Mouse (Mus musculus) CD4-positive helper T cell, adult 2 months (primary cell): Measurements from ENCODE around the gene Snx15.
A peak's percentile ranks its signal among the peaks of the same experiment; 100 is the strongest.
"Not testable (repeated sequence)": the region's sequence is repeated elsewhere in the genome, so short reads cannot be mapped to it uniquely, and the experiment has no call there.

Experiments used
- DNase-seq: peaks from one replicate; pipeline ENCODE4 v3.0.0-alpha.2; 2012; ENCODE audit warnings: low read depth, missing footprints, low spot score

The Snx15 gene

DNA sequence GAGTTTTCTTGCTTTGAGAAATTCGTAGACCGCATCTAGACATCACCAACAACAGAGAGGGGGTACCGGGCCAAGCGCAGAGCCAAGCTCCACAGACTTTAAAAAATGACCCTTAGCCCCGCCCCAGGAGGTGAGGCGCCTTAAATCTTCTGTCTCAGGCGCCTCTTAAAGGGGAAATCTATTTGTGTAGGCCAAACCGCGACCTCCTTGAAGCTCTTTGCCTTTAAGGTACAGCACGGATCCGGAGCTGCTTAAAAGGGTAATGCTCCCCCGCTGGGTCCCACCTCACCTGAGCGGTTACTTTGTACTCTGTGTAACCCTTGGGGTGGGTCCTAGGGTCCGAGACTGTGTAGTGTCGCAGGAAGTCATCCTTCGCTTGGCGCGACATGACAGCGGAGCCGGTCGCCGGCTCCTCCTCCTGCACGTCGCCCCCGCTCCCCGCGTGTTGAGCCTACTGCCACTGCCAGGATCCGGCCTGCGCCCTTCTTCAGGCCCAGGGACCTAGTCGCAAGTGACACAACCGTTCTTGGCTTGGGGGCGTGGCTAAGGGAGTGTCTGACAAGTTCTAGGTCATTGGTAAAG, at the start of gene Snx15:
Snx15 (minus strand) TSS at position 545 of the 582 bp plus-strand sequence.
- peak; percentile 98 for DNase-seq

DNA sequence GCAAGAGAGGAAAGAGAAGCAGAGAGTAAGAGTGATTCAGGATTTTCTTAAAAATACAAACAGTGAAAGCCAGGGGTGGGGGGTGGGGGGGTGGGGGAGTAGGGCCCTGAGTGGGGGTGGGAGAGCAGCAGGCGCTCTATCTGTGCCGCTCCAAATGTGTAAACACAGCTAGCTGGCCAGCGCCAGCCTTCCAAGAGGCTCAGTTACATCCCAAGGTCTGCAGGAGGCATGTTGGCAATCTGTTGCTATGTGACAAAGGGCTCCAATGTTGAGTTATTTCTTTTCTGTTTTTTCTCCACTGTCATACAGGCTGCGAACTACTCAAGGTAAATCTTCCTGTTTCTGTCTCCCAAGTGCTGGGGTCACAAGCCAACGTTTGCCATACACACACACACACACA, 46.7 kb upstream of the Snx15 start:
- no peak for DNase-seq

DNA sequence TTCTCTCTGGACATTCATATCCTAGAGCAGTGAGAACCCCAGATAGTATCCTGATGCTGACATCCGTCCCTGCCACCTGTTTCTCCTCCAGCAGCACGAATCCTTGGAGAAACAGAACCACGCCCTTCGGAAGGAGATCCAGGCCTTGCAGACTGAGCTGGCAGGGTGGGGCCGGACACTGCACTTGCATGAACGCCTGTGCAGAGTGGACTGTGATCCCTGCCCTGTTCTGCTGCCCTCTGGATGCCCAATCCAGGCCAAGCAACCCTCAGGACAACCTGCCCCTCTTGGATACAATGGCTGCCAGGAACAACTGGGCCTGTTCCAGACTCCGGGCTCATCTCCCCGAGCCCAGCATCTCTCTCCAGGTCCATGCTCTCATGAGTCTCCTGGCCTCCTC, 43.1 kb upstream of the Snx15 start:
- DNase-seq = no peak

DNA sequence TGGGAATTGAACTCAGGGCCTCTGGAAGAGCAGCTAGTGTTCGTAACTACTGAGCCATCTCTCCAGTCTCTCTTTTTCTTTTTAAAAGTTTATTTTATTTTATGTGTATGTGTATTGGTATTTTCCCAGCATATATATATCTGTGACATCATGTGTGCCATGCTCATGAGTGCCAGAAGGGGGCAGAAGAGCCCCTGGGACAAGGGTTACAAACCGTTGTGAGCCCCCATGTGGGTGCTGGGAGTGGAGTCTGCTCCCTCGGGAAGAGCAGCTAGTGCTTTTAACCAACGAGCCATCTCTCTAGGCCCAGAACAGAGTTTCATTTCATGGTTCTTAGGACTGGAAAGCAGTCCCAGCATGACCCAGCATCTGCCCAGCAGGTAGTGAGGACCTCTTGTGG, 38.6 kb upstream of the Snx15 start:
- DNase-seq = no peak

DNA sequence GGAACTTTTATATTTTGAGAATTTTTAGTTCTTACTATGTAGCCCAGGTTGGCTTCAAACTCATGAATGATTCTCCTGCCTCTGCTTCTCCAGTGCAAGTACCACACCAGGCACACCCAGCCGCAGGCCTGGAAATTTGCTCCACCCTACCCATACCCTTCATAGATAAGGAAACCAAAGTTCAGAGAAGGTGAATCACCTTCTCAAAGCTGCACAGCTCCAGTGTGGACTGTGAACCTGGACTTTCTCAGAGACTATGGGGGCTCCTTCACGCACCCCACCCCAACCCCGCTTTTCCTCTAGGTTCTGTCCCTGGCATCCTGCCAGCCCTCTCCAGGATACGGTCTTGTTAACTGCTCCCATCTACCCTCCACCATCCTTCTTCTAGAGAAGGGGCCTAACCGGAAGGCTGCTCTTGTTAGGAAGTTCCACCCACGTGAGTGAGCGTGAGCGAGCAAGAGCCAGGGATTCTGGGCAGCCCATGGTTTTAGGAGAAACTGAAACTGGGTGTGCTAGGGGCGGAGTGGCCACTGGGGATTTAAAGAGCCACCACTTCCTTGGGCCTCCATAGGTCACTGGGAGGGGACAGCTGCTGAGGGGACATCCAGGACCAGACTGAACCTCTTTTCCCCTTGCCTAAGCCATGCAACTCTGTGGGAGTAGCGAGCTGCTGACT, 35.9 kb upstream of the Snx15 start:
- no peak for DNase-seq

DNA sequence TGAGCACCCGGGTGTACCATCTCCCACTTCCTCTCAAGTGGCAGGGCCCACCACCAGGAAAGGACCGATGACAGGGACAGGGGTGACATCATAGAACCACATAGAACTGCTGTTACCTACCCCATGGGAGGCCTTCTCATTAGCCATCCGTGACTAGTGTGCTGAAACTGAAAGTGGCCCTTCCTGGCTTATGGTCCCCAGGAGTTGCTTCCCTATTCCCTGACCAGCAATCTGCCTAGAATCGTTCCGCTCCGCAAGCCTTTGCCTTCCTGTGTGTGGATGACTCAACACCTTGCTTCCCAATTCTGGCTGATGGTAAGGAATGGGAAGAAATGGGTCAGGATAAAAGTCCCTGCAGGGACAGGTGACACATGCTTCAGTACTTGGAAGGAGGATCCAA, 29.1 kb upstream of the Snx15 start:
- no peak for DNase-seq

DNA sequence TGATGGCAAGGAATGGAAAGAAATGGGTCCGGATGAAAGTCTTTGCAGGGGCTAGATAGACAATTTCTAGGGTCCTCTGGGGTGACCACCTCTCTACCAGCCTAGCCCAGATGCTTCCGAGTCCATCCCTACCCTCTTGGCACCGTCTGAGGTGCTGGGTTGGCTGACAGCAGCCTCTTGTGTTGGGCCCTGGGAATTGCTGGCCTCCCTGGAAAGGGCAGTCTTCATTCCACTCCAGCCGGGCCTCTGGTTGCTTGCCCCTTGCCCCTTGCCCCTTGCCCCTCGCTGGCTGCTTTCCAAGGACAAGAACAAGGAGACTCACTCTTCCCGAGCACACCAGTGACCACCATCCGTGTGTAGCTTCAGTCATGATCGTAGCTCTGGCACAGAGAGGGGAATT, 28.3 kb upstream of the Snx15 start:
- no peak for DNase-seq

DNA sequence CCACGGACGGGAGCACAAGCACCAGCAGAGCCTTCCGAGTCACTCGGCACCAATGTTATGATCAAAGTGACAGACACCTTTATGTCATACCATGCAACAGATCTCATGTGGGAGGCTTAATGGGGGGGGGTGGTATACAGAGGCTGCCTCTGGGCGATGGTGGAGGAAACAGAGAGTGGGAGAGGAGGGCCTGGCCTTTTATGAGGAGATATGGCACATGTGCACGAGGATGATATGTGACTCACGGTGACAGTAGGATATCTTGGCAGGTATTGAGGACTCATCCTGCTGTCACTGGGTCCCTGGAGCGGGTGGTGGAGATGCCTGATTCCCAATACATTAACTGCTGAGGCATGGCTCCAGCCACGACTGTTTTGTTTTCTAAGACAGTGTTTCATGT, 27.1 kb upstream of the Snx15 start:
- DNase-seq = no peak

DNA sequence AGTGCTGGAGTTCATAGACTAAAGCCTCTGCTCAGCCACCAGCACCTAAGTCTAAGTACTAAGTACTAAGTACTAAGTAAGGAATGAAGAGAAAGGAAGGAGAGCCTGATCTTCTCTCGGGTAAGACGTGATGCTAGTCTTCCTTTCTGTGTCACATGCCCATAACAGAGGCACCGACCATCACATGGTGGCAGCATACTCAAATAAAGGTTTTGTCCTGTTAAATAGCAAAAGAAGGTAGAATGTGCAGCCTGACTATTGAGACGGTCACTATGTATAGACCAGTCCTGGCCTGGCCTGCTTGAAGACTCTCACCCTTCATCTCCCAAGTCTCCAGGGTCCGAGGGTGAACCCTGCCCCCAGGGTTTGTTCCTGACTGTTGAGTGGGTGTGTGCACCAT, 16.7 kb upstream of the Snx15 start:
- DNase-seq = no peak

DNA sequence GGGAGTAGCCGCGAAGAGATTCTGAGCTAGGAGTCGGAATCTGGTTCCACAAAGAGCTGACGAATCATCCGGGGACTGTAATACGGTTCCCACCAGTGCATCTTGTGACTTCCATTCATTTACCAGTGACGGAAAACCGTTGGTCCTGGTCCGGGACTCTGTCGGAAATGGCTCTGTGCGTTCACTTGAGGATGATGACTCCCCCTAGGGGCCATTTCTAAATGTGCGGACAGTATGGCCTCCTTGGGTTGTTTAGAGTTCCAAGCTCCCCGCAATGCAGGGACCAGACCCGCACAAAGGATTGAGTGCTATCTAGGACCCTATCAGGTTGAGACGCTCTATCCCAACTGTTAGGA, 13.3 kb upstream of the Snx15 start, which contains the start of gene Arl2:
Arl2 (minus strand) TSS at position 155 of the 356 bp plus-strand sequence.
- peak; percentile 89 for DNase-seq

DNA sequence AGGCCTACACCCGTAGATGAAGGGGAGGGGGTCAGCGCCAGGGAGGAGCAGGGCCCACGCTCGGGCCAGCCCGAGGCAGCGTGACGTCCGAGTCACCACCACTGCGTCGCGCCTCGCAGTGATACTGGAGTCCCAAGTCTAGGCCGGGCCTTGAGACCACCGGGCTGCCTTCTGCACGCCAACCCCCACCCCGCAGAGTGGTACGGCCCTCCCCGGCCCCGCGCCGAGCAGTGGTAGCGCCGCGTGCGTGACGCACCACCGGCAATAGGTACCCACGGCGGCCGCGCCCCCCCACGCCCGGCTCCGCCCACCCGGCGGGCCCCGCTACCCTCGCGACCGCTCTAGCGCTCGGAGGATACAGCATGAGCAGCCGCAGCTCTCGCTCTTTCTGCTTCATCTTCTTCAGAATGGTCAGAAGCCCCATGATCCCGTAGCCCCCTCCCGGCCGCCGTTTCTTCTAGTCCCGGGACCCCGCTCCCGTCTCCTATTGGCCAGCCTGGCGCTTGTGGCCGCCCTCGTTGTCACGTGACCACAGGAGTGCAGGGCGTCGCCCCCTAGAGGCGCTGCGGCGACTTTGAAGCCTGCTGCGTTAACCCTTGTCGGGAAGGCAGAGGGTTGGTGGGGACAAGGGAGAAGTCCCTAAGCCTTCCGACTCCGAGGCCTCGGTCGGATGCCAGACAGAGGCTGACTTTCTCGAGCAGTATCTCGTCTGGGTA, 12.7 kb upstream of the Snx15 start, which contains the start of gene Batf2:
Batf2 (plus strand) TSS at position 306 of the 716 bp plus-strand sequence.
- DNase-seq = peak; percentile 96

DNA sequence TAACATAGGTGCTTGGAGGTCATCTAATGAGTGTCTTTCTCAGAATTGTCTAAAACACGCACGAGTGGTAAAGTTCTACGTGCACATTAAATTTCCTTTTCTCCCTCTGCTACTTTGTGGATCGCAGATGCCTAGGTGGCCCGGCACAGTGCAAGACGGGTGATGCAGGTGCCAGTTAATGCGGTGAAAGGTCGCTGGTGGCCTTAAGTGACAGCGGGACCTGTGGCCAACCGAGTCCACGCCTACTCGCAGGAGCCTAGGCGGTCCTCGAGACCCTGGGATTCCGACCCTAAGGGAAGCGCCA, 12.2 kb upstream of the Snx15 start:
- no peak for DNase-seq

DNA sequence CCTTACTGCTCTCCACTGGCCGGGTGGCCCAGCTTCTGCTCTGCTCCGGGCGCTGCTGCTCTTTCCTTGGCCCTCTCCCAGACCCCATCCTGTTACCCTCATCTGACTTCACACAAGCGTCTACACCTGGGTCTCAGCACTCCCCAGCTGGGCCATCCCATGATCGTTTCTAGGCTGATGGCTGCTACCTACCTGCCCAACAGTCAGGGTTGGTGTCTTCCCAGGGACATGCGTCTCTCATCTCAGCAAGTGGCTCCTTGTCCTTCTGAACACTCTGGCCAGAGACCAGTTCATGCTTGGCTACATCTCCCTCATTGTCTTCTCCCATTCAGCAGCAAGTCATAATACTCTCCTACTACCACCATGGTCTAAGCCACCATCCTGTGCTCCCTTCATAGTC, 11.6 kb upstream of the Snx15 start:
- no peak for DNase-seq

DNA sequence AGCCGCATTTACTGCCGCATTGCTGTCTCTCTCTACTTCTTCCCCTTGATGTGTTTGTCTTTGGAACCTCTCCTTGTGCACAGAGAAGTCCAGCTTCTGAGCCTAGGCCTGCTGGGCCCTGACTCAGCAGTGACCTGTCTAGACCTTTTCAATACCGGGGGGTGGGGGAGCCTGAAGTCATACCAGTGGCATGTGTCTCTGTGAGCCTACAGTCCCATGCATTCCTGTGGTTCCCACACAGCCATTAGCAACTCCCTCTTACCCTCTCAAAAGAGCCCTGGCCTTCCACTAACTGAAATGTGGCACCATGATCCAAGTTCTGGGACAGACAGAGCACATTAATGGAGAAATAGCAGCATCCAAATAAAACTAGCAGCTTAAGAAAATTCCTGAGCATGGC, 8.3 kb upstream of the Snx15 start:
- DNase-seq = no peak

DNA sequence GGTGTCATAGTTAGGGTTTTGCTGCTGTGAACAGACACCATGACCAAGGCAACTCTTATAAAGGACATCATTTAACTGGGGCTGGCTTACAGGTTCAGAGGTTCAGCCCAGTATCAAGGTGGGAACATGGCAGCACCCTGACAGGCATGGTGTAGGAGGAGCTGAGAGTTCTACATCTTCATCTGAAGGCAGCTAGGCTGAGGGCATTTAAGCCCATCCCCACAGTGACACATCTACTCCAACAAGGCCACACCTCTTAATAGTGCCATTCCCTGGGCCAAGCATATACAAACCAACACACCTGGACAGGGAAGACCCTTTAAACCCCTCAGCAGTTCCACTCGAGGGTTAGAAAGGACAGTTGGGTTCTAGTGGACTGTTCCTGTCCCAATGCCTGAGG, 5.1 kb upstream of the Snx15 start:
- not testable (repeated sequence) for DNase-seq

DNA sequence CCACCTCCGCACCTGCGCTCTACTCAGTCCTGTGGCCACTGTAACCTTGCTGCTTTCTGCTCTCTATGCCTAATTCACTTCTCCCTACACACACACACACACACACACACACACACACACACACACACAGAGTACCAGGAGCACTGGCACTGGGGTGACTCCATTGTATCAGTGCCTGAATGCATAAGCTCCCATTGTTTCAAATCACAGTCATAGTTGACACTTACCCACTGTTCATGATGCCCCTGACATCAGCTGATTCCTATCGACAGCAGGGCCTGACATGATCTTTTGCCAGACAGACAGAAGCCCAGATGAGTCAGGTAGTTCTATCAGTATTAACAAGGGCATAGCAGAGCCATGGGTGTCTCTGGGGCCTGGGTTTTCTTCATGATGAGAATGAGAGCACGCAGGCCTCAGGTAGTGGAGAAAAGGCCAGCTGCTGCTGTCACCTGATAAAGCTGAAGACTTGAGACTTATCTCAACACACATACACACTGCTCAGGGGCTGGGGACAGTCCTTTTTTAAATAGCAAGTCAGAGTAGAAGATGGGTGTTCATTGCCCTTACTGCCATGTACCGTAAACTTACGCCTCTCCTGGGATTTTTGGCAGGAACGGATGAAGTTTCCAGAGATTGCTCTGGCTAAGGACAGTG, 4.2 kb upstream of the Snx15 start:
- no peak for DNase-seq

DNA sequence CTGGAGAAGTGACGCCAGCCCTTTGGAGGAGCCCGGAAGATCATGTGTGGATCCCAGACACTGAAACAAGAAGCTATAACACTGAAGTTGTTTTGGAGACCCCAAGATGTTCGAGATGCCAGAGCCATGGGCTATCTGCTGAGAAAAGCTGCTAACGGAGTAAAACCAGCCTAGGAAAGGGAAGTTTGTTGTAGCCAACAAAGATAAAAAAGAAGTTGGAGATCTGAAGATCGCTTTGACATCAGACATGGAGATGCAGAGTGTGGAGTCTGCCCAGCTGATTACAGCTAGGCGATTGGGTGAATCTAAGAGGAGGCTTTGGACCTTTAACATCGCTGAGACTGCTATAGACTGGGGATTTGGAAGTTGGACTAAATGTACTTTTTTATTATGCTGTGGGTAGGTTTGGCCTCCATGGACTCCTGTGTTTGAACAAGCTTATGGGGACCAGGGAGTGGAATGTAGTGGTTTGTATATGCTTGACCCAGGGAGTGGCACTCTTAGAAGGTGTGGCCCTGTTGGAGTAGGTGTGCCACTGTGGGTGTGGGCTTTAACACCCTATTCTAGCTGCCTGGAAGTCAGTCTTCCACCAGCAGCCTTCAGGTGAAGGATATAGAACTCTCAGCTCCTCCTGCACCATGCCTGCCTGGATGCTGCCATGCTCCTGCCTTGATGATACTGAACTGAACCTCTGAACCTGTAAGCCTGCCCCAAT, 2.5 kb upstream of the Snx15 start:
- DNase-seq = not testable (repeated sequence)

DNA sequence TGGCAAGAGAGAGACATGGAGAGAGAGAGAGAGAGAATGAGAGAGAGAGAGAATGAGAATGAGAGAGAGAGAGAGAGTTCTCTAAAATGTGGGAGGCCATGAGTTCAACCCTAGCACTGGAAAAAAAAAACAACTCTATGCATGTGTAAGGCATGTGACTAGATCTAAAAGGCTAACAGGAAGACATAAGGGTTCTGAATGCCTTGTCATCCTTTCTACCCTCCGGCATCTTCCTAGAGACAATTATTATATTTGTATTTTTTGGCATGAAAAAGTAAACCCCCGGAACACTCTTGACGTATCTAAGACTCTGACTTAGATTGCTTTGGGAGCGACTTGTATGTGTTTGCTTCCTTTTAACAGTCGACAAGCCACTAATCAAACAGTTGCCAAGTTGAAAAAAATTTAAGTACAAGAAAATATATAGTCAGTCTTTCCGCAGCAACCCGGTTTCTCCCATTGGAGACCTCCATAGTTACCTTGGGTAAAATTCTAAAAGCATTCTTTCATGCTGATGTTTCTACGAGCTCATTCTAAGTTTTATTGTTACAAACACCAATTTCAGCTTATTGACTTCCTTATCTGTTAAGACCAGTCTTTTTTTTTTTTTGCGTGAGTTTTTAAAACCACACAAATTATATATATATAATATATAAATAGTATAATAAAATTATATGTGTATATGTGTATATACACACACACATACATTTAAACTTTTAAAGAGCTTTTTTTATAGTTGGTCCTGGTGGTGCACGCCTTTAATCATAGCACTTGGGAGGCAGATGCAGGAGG, 1.1 kb downstream of the Snx15 start:
- DNase-seq = no peak

DNA sequence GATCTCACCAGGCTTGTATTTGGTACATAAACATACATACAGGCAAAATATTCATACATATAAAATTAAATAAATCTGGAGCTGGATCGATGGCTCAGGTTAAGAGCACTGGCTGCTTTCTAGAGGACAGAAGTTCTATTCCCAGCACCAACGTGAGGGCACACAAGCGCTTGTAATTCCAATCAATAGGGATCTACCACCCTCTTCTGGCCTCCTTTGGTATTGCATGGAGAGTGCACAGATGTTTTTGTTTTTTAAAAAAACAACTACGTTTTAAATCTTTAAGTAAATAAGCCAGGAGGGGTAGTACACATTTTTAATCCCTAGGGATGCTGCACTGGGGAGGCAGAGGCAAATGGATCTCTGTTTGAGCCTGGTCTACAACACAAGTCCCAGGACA, 1.8 kb downstream of the Snx15 start:
- peak; percentile 81 for DNase-seq

DNA sequence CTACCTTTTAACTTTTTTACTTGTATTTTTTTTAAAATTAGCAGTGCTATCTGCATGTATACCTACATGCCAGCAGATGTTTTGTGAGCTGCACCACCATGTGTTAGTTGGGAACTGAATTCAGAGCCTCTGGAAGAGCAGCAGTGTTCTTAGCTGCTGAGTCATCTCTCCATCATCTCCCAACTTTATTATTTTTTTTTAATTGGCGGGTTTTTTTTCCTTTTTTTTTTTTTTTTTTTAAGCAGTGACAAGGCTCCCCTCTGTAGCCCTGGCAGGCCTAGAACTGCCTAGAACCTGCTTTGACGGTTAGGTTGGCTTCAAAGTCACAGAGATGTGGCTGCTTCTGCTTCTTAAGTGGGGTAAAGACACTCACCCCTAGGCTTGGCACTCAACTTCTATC, 3.2 kb downstream of the Snx15 start:
- DNase-seq = no peak

DNA sequence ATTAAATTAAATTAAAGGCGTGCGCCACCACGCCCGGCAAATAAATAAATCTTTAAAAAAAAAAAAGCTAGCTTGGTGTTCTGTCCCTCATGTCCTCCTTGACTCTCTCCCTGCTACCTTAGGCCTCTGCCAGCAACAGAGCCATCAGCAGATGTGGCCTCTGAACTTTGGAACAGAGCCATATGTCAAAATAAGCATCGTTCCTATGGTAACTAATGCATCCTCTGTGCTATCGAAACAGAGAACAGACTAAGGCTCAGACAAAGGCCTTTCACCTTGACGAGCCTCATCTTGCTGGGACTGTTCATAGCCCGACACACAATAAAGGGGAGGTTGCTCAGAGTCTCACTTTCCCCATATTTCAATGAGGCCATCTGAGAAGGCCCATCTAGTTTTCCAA, 4.8 kb downstream of the Snx15 start:
- DNase-seq = no peak
